Mouse (Mus musculus): ENCODE data around the gene Pigu.
A peak's percentile ranks its signal among the peaks of the same experiment; 100 is the strongest.

Pigu gene

DNA sequence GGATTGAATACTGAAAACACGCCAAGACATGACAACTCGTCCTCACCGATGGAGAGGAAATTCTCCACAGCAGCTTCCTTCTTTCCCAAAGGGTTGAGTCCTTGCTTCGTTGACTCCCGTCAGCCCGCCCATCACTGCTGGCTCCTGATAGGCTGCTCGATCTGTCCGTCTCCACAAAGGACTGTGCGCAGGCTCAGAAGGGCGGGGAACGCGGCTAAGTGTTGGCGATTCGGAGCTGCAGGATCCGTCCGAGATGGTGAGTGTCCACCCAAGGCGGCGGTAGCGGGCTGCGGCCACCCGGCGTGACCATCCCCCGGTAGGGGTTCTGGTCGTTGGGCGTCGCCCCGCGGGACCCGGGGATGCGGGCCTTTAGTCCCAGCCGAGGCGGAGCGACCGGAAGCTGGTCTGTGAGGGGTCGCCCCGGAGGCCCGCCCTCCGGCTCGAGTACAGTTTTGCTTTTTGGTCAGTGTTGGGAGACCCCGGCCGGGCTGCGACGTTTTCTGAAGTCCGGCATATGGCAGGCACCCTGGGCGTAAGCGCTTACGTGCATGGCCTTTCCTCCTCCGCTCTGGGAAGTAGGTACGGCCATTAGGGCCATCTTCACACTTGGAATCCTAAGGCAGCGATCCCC, 120.8 kb downstream of the Pigu start, which contains the start of gene Dynlrb1:
Gene Dynlrb1 (plus strand): TSS at position 172 of the 631 bp plus-strand sequence.
- DNase-seq (ENCODE audit: low spot score) = peak; percentile 98

DNA sequence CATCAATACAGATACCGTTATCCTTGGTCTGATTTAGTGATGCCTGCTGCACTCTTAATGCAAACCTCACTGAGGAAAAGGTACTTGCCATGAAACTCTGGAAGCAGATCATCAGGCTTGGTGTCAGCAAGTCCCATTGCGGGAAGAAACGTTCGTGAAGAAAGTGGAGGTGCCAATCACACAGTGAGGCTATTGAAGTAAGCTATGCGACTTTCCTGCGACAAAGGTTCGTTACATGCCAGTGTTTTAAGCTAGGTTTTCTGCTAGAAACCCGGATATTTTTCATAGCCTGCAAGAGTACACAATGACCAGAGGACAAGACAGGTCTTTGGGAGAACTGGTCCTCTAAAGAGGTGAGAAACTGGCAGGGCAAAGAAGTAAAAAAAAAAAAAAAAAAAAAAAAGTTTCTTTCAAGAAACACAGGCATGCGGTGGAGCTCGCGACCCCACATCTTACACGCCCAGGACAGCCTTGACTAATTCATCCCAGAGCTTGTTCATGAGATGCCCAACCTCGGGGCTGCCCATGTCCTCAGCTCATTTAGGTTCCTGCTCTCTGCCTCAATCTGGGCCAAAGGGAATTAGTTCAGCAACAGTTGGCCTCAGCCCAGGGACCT, 121.4 kb downstream of the Pigu start:
- no peak for DNase-seq (ENCODE audit: low spot score)

Data from ovary, postnatal 36 days (tissue).